Mouse (Mus musculus): Measurements from ENCODE around the gene Gm12216. TPM values are rescaled to one million over a fixed set of nuclear protein-coding genes. Genes with fewer than 3 reads are reported as not detected.
"Not testable (repeated sequence)": the region's sequence is repeated elsewhere in the genome, so short reads cannot be mapped to it uniquely, and the experiment has no call there.

Gene Gm12216
- polyA plus RNA-seq, 1 experiment from 2014 or later, result 0.51 TPM

- not testable (repeated sequence) for H3K4me2 ChIP-seq; DNase-seq (ENCODE audit: low spot score); H3K4me3 ChIP-seq (ENCODE audit: low read depth, low read length); H3K9ac ChIP-seq (ENCODE audit: low read depth, low read length); H3K27me3 ChIP-seq (replicated peaks; ENCODE audit: control insufficient read depth, insufficient read depth, low read length); H3K9me3 ChIP-seq (ENCODE audit: control insufficient read depth, low read length); H3K27ac ChIP-seq (ENCODE audit: low read depth, low read length); H3K36me3 ChIP-seq (ENCODE audit: control insufficient read depth, insufficient read depth, low read length); H3K4me1 ChIP-seq (replicated peaks; ENCODE audit: control insufficient read depth, insufficient read depth, low read length); ATAC-seq (replicated peaks; ENCODE audit: low FRiP score)
- WGBS, result 87% methylated on average over 1 of the region's 4 CpGs
Observed at GRCm38 (mm10) chr11:53864724-53865310, 5.8 kb upstream of the Gm12216 start.

DNA sequence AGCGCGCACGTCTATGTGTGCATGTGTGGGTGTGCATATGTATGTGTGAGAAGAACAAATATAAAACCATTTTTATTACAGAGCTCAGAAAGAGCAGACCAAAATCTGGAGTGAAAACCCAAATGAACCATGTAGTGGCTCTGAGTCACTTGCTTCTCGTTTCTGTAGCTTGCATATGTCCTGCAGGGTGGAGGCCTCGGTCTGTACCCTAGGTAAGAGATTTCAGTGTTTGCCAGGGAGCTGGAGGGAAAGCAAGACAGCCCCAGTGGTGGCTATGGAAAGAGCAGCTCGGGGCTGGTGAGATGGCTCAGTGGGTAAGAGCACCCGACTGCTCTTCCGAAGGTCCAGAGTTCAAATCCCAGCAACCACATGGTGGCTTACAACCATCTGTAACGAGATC, 1.9 kb upstream of the Gm12216 start:
- not testable (repeated sequence) for H3K27me3 ChIP-seq (replicated peaks; ENCODE audit: control insufficient read depth, insufficient read depth, low read length); ATAC-seq (replicated peaks; ENCODE audit: low FRiP score); H3K4me3 ChIP-seq (ENCODE audit: low read depth, low read length); H3K9me3 ChIP-seq (ENCODE audit: control insufficient read depth, low read length); H3K36me3 ChIP-seq (ENCODE audit: control insufficient read depth, insufficient read depth, low read length); H3K4me2 ChIP-seq; H3K27ac ChIP-seq (ENCODE audit: low read depth, low read length); H3K9ac ChIP-seq (ENCODE audit: low read depth, low read length); DNase-seq (ENCODE audit: low spot score); H3K4me1 ChIP-seq (replicated peaks; ENCODE audit: control insufficient read depth, insufficient read depth, low read length)
- WGBS, result 79% methylated on average over 8 of the region's 9 CpGs

GRCm38 (mm10) chr11:53858058-53858760, 847 bp downstream of the Gm12216 start:
- Histone ChIP-seq H3K27me3 (replicated peaks; ENCODE audit: control insufficient read depth, insufficient read depth, low read length) (peaks cover 3% of the 10 kb centered on the region; the same call in 1 of the 2 replicates), H3K9me3 (ENCODE audit: control insufficient read depth, low read length) (no peaks in the 10 kb centered on the region), H3K4me3 (ENCODE audit: low read depth, low read length) (no peak overlapping the region), H3K9ac (ENCODE audit: low read depth, low read length) (no peak overlapping the region; the same call in 1 of the 2 replicates), H3K27ac (ENCODE audit: low read depth, low read length) (no peak overlapping the region), H3K4me1 (replicated peaks; ENCODE audit: control insufficient read depth, insufficient read depth, low read length) (0 out of 2 replicates have a peak, but pooled peaks cover 3% of the 10 kb centered on the region), H3K4me2 (peak overlapping the region; percentile 83), H3K36me3 (ENCODE audit: control insufficient read depth, insufficient read depth, low read length) (no peaks in the 10 kb centered on the region)
- no peak for ATAC-seq (replicated peaks; ENCODE audit: low FRiP score)
- DNase-seq (ENCODE audit: low spot score), result no peak
- WGBS, result 79% methylated on average over 6 of the region's 6 CpGs

- Histone ChIP-seq H3K27me3 (replicated peaks; ENCODE audit: control insufficient read depth, insufficient read depth, low read length) (peaks cover 3% of the 10 kb centered on the region; the same call in 1 of the 2 replicates), H3K9me3 (ENCODE audit: control insufficient read depth, low read length) (no peaks in the 10 kb centered on the region), H3K4me3 (ENCODE audit: low read depth, low read length) (no peak overlapping the region), H3K9ac (ENCODE audit: low read depth, low read length) (no peak overlapping the region), H3K4me1 (replicated peaks; ENCODE audit: control insufficient read depth, insufficient read depth, low read length) (peaks cover 6% of the 10 kb centered on the region), H3K27ac (ENCODE audit: low read depth, low read length) (no peak overlapping the region), H3K4me2 (no peak overlapping the region), H3K36me3 (ENCODE audit: control insufficient read depth, insufficient read depth, low read length) (no peaks in the 10 kb centered on the region)
- ATAC-seq (replicated peaks; ENCODE audit: low FRiP score), result no peak
- WGBS, result 45% methylated on average over 5 of the region's 5 CpGs
- no peak for DNase-seq (ENCODE audit: low spot score)
Observed at GRCm38 (mm10) chr11:53853665-53854064, 5.4 kb downstream of the Gm12216 start.

GRCm38 (mm10) chr11:53851795-53852194, 7.3 kb downstream of the Gm12216 start:
- Histone ChIP-seq H3K27me3 (replicated peaks; ENCODE audit: control insufficient read depth, insufficient read depth, low read length) (no peaks in the 10 kb centered on the region), H3K36me3 (ENCODE audit: control insufficient read depth, insufficient read depth, low read length) (no peaks in the 10 kb centered on the region), H3K9me3 (ENCODE audit: control insufficient read depth, low read length) (no peaks in the 10 kb centered on the region), H3K27ac (ENCODE audit: low read depth, low read length) (no peak overlapping the region), H3K4me2 (no peak overlapping the region), H3K4me3 (ENCODE audit: low read depth, low read length) (no peak overlapping the region), H3K4me1 (replicated peaks; ENCODE audit: control insufficient read depth, insufficient read depth, low read length) (peaks cover 3% of the 10 kb centered on the region), H3K9ac (ENCODE audit: low read depth, low read length) (no peak overlapping the region)
- WGBS, result 36% methylated on average over 5 of the region's 5 CpGs
- DNase-seq (ENCODE audit: low spot score) (no peak), ATAC-seq (replicated peaks; ENCODE audit: low FRiP score) (no peak)

- DNase-seq (ENCODE audit: low spot score) (peak; percentile 65), ATAC-seq (replicated peaks; ENCODE audit: low FRiP score) (peak; percentile 34; the same call in 1 of the 2 replicates)
- H3K27ac ChIP-seq (ENCODE audit: low read depth, low read length), result no peak overlapping the region
- H3K36me3 ChIP-seq (ENCODE audit: control insufficient read depth, insufficient read depth, low read length), result no peaks in the 10 kb centered on the region
- WGBS, result 33% methylated on average over 9 of the region's 9 CpGs
- H3K9me3 ChIP-seq (ENCODE audit: control insufficient read depth, low read length), result no peaks in the 10 kb centered on the region
- no peak overlapping the region for H3K4me2 ChIP-seq
- H3K27me3 ChIP-seq (replicated peaks; ENCODE audit: control insufficient read depth, insufficient read depth, low read length), result no peaks in the 10 kb centered on the region
- H3K9ac ChIP-seq (ENCODE audit: low read depth, low read length), result no peak overlapping the region
- H3K4me1 ChIP-seq (replicated peaks; ENCODE audit: control insufficient read depth, insufficient read depth, low read length), result peaks cover 3% of the 10 kb centered on the region
- H3K4me3 ChIP-seq (ENCODE audit: low read depth, low read length), result no peak overlapping the region
Observed at GRCm38 (mm10) chr11:53849588-53850320, 9.3 kb downstream of the Gm12216 start.

DNA sequence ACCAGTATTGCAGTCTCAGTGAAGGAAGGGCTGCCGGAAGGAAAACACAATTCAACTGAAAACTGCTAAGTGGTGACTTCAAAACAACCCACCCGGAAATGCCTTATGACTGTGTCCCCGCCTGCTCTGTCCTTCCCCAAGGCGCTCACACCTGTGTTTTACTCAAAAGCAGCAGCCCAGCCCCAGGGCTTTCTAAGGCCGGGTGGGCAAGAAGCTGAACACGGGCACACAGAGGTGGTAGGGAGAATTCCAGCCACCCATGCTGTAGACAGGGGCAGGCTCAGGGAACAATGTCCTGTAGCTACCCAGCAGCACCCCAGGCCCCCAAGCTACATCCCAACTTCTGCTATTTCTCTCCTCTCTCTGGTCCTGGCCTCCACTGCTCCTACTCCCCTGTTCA, 13.4 kb downstream of the Gm12216 start:
- Histone ChIP-seq H3K27me3 (replicated peaks; ENCODE audit: control insufficient read depth, insufficient read depth, low read length) (no peaks in the 10 kb centered on the region), H3K27ac (ENCODE audit: low read depth, low read length) (no peak overlapping the region), H3K4me1 (replicated peaks; ENCODE audit: control insufficient read depth, insufficient read depth, low read length) (peaks cover 2% of the 10 kb centered on the region; the same call in 1 of the 2 replicates), H3K4me3 (ENCODE audit: low read depth, low read length) (no peak overlapping the region), H3K4me2 (no peak overlapping the region), H3K9ac (ENCODE audit: low read depth, low read length) (no peak overlapping the region), H3K9me3 (ENCODE audit: control insufficient read depth, low read length) (no peaks in the 10 kb centered on the region), H3K36me3 (ENCODE audit: control insufficient read depth, insufficient read depth, low read length) (no peaks in the 10 kb centered on the region)
- no peak for DNase-seq (ENCODE audit: low spot score)
- ATAC-seq (replicated peaks; ENCODE audit: low FRiP score), result no peak
- WGBS, result 69% methylated on average over 6 of the region's 6 CpGs

- Histone ChIP-seq H3K4me2 (no peak overlapping the region), H3K27me3 (replicated peaks; ENCODE audit: control insufficient read depth, insufficient read depth, low read length) (no peaks in the 10 kb centered on the region), H3K9me3 (ENCODE audit: control insufficient read depth, low read length) (no peaks in the 10 kb centered on the region), H3K9ac (ENCODE audit: low read depth, low read length) (no peak overlapping the region), H3K36me3 (ENCODE audit: control insufficient read depth, insufficient read depth, low read length) (no peaks in the 10 kb centered on the region), H3K27ac (ENCODE audit: low read depth, low read length) (no peak overlapping the region), H3K4me3 (ENCODE audit: low read depth, low read length) (no peak overlapping the region), H3K4me1 (replicated peaks; ENCODE audit: control insufficient read depth, insufficient read depth, low read length) (0 out of 2 replicates have a peak, but pooled peaks cover 2% of the 10 kb centered on the region)
- 73% methylated on average over 10 of the region's 10 CpGs for WGBS
- DNase-seq (ENCODE audit: low spot score) (no peak), ATAC-seq (replicated peaks; ENCODE audit: low FRiP score) (no peak)
Observed at GRCm38 (mm10) chr11:53843106-53843505, 15.9 kb downstream of the Gm12216 start.

Measured in liver, embryonic 11.5 days (tissue).